Mouse (Mus musculus) neural tube, embryonic 12.5 days (tissue): ENCODE results near the gene Gpr50. TPM values are rescaled to one million over a fixed set of nuclear protein-coding genes. Genes with fewer than 3 reads are reported as not detected.

Source experiments
- ATAC-seq: fragments of 200-750 bp; cut with Nextera tagmentation; 2 replicates; pipeline ENCODE4 v1.8.0; 2017; ENCODE audit warnings: low read depth, mild to moderate bottlenecking, moderate TSS enrichment, moderate library complexity; ENCODE audit not compliant: low FRiP score
- H3K27ac ChIP-seq: fragments of 300-500 bp; sonication (generic); 2 replicates; pipeline ENCODE4 v1.5.1; 2016
- H3K27me3 ChIP-seq: fragments of 300-500 bp; sonication (generic); replicated peaks from 2 replicates; pipeline ENCODE4 v1.6.1; 2016; ENCODE audit warnings: mild to moderate bottlenecking
- H3K36me3 ChIP-seq: fragments of 300-500 bp; sonication (generic); 2 replicates; pipeline ENCODE4 v1.6.1; 2016; ENCODE audit warnings: mild to moderate bottlenecking
- H3K4me1 ChIP-seq: fragments of 300-500 bp; sonication (generic); 2 replicates; pipeline ENCODE4 v1.6.1; 2016
- H3K4me2 ChIP-seq: fragments of 300-500 bp; sonication (generic); replicated peaks from 2 replicates; pipeline ENCODE4 v1.6.1; 2016; ENCODE audit warnings: mild to moderate bottlenecking
- H3K4me3 ChIP-seq: fragments of 300-500 bp; sonication (generic); 2 replicates; pipeline ENCODE4 v1.5.1; 2016
- H3K9ac ChIP-seq: fragments of 300-500 bp; sonication (generic); 2 replicates; pipeline ENCODE4 v1.6.1; 2016; ENCODE audit warnings: mild to moderate bottlenecking
- H3K9me3 ChIP-seq: fragments of 300-500 bp; sonication (generic); 2 replicates; pipeline ENCODE4 v1.6.1; 2016; ENCODE audit warnings: mild to moderate bottlenecking
- WGBS: fragments of 180-500 bp; shearing (Covaris S2); methylation state at CpG from one replicate; pipeline ENCODE4 v1.1.7; 2016; 5-methylcytosine and 5-hydroxymethylcytosine counted together
- polyA plus RNA-seq: library from polyadenylated mRNA; unstranded; fragments of >200 nt; fragmentation: Nextera tagmentation; extraction: Ambion mirVana; gene quantifications from 2 replicates; pipeline ENCODE4 v1.2.1, GENCODE M21; 2016

Gpr50 gene
- polyA plus RNA-seq, 1 experiment from 2014 or later: 0.62 TPM

GRCm38 (mm10) chrX:71664688-71665026, 1.2 kb downstream of the Gpr50 start:
- peak overlapping the region; percentile 38 for H3K4me3 ChIP-seq
- H3K36me3 ChIP-seq: no peaks in the 10 kb centered on the region
- peak overlapping the region; percentile 61 for H3K4me2 ChIP-seq
- peaks cover 47% of the 10 kb centered on the region for H3K27me3 ChIP-seq
- H3K9me3 ChIP-seq: peaks cover 9% of the 10 kb centered on the region; the same call in 1 of the 2 replicates
- no peaks in the 10 kb centered on the region for H3K4me1 ChIP-seq
- no peak overlapping the region for H3K9ac ChIP-seq
- no peak overlapping the region for H3K27ac ChIP-seq
- ATAC-seq: no peak
- 13% methylated on average over 15 of the region's 15 CpGs for WGBS

- Histone ChIP-seq H3K27me3 (peaks cover 19% of the 10 kb centered on the region), H3K4me3 (no peak overlapping the region), H3K9ac (no peak overlapping the region), H3K27ac (no peak overlapping the region), H3K36me3 (no peaks in the 10 kb centered on the region), H3K4me1 (no peaks in the 10 kb centered on the region), H3K4me2 (no peak overlapping the region), H3K9me3 (no peaks in the 10 kb centered on the region)
- no peak for ATAC-seq
- 22% methylated on average over 6 of the region's 6 CpGs for WGBS
Observed at GRCm38 (mm10) chrX:71670254-71670653, 6.8 kb downstream of the Gpr50 start.

GRCm38 (mm10) chrX:71700817-71701469, 37.5 kb downstream of the Gpr50 start:
- 19% methylated on average over 6 of the region's 6 CpGs for WGBS

More at GRCm38 (mm10) chrX:71700817-71701469, 37.5 kb downstream of the Gpr50 start:
- Histone ChIP-seq H3K9me3 (no peaks in the 10 kb centered on the region), H3K4me2 (no peak overlapping the region), H3K4me1 (no peaks in the 10 kb centered on the region), H3K27ac (no peak overlapping the region), H3K9ac (no peak overlapping the region), H3K4me3 (no peak overlapping the region), H3K27me3 (no peaks in the 10 kb centered on the region), H3K36me3 (no peaks in the 10 kb centered on the region)
- peak; percentile 92 for ATAC-seq

Other genes starting within 250 kb of the Gpr50 start
- gene Cd99l2, start 170.8 kb upstream of the Gpr50 start, polyA plus RNA-seq: 45.9 and 50.2 TPM in 2 replicates
- 648 and 679 TPM in 2 replicates for gene Hmgb3, start 107.7 kb upstream of the Gpr50 start, polyA plus RNA-seq
- gene Vma21, start 152.3 kb downstream of the Gpr50 start, polyA plus RNA-seq: 50.9 and 57.2 TPM in 2 replicates